Mouse (Mus musculus): ENCODE measurements around the gene Nkain2. TPM values are rescaled to one million over a fixed set of nuclear protein-coding genes. Genes with fewer than 3 reads are reported as not detected.
A peak's percentile ranks its signal among the peaks of the same experiment; 100 is the strongest.

Gene Nkain2
- polyA plus RNA-seq, 1 experiment from 2014 or later, result 0.51 TPM

GRCm38 (mm10) chr10:31742443-31743057, 1147.7 kb downstream of the Nkain2 start:
- ATAC-seq (ENCODE audit: low FRiP score, low read depth), result peak; percentile 66
- Histone ChIP-seq H3K4me1 (no peaks in the 10 kb centered on the region), H3K36me3 (no peaks in the 10 kb centered on the region), H3K9me3 (no peaks in the 10 kb centered on the region), H3K27ac (no peak overlapping the region), H3K27me3 (no peaks in the 10 kb centered on the region), H3K4me2 (replicated peaks) (no peak overlapping the region), H3K4me3 (no peak overlapping the region), H3K9ac (no peak overlapping the region)
- 18% methylated on average over 5 of the region's 5 CpGs for WGBS

- Histone ChIP-seq H3K4me1 (no peaks in the 10 kb centered on the region), H3K36me3 (no peaks in the 10 kb centered on the region), H3K27ac (no peak overlapping the region), H3K4me2 (replicated peaks) (no peak overlapping the region), H3K9ac (no peak overlapping the region), H3K27me3 (no peaks in the 10 kb centered on the region), H3K4me3 (no peak overlapping the region), H3K9me3 (no peaks in the 10 kb centered on the region)
- ATAC-seq (ENCODE audit: low FRiP score, low read depth), result no peak
Observed at GRCm38 (mm10) chr10:31728036-31728435, 1162.2 kb downstream of the Nkain2 start.

DNA sequence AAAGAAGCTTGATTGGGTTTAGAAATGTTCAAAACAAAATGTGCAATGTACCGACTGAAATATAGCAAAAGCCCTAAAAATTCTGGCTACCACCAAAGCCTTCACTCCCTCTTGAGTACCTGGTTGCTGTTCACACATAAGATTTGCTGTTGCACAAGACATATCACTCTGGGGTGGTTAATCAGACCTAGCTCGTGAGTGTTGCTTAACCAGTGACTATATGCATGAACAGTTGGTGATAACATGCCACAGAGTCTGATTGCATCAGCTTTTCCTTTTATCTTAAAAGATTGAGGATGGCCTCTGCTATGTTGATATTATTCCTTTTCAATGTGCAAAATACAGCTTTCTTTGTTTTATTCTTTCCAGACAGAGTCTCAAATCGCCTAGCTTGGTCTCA, 1243.0 kb downstream of the Nkain2 start:
- Histone ChIP-seq H3K4me1 (no peaks in the 10 kb centered on the region), H3K9ac (no peak overlapping the region)
- ATAC-seq (ENCODE audit: low FRiP score, low read depth), result no peak

GRCm38 (mm10) chr10:31646083-31646482, 1244.2 kb downstream of the Nkain2 start:
- Histone ChIP-seq H3K4me3 (no peak overlapping the region), H3K27ac (no peak overlapping the region), H3K4me1 (no peaks in the 10 kb centered on the region), H3K9me3 (no peaks in the 10 kb centered on the region), H3K4me2 (replicated peaks) (no peak overlapping the region), H3K36me3 (no peaks in the 10 kb centered on the region), H3K9ac (no peak overlapping the region), H3K27me3 (no peaks in the 10 kb centered on the region)
- ATAC-seq (ENCODE audit: low FRiP score, low read depth), result no peak
- WGBS, result 61% methylated on average over 1 of the region's 1 CpGs

More for the DNA sequence above, 1243.0 kb downstream of the Nkain2 start:
- Histone ChIP-seq H3K36me3 (no peaks in the 10 kb centered on the region), H3K27me3 (no peaks in the 10 kb centered on the region), H3K4me2 (replicated peaks) (no peak overlapping the region), H3K27ac (no peak overlapping the region), H3K9me3 (no peaks in the 10 kb centered on the region), H3K4me3 (no peak overlapping the region)
- 81% methylated on average over 3 of the region's 3 CpGs for WGBS

Other genes with a start within 250 kb of the Nkain2 start
- 9.7 and 10.7 TPM in 2 replicates for gene Trdn, start 190.1 kb upstream of the Nkain2 start, polyA plus RNA-seq (2015; fragmentation: Nextera tagmentation; extraction: Ambion mirVana)